Mouse (Mus musculus) myocyte (in vitro differentiated cells): ENCODE measurements around the gene Tmprss3.

Experiments used
- MAX ChIP-seq: IDR thresholded peaks from one replicate; pipeline ENCODE4 v1.6.1; 2011; ENCODE audit warnings: low read depth, mild to moderate bottlenecking, control low read depth
- MYOD1 ChIP-seq, 3 experiments: IDR thresholded peaks; one replicate each; pipeline ENCODE4 v1.6.1; 2011; ENCODE audit warnings: control low read depth in 2 of 3, low read depth in 2 of 3, mild to moderate bottlenecking in 2 of 3, moderate library complexity in 1 of 3; ENCODE audit not compliant: insufficient read length in 2 of 3, control insufficient read depth in 1 of 3
- MYOG ChIP-seq, 3 experiments: IDR thresholded peaks; one replicate each; pipeline ENCODE4 v1.6.1; 2011; ENCODE audit warnings: control low read depth in 2 of 3, low read depth in 2 of 3, mild to moderate bottlenecking in 2 of 3; ENCODE audit not compliant: insufficient read length in 2 of 3, control insufficient read depth in 1 of 3, insufficient read depth in 1 of 3
- POLR2A ChIP-seq: IDR thresholded peaks from one replicate; pipeline ENCODE4 v1.6.1; 2011; ENCODE audit warnings: low read depth, mild to moderate bottlenecking, control low read depth, moderate library complexity; ENCODE audit not compliant: insufficient read length
- POLR2AphosphoS2 ChIP-seq: IDR thresholded peaks from one replicate; pipeline ENCODE4 v1.6.1; 2011; ENCODE audit warnings: low read depth, control low read depth; ENCODE audit not compliant: insufficient read length
- TCF12 ChIP-seq: IDR thresholded peaks from one replicate; pipeline ENCODE4 v1.6.1; 2011; ENCODE audit warnings: mild to moderate bottlenecking, control low read depth; ENCODE audit not compliant: poor library complexity, insufficient read depth, severe bottlenecking
- TCF3 ChIP-seq: IDR thresholded peaks from one replicate; pipeline ENCODE4 v1.6.1; 2011; ENCODE audit warnings: low read depth, control low read depth; ENCODE audit not compliant: insufficient read length
- USF1 ChIP-seq: IDR thresholded peaks from one replicate; pipeline ENCODE4 v1.6.1; 2011; ENCODE audit warnings: low read depth, mild to moderate bottlenecking, control low read depth, moderate library complexity

DNA sequence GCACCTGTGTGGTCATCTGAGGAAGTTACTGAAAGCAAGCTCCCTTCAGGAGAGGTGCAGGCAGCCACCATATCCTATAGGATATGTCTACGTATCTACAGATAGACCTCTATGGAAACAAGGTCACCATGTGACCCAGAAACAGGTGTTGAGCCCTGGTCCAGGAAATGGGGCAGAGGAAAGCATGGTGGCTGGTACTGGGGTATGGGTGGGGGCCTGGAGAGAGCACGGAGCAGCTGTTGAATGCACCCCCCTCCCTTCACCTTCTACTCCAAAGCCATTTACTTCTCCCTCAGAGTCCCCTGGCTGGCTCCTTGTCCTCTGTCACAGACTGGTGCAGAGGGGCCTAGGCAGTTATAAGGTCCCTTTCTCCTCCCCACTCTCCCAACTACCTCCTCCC is 35.0 kb downstream of the Tmprss3 start:
- TF ChIP-seq MYOG (IDR thresholded peaks at IDR 0.05; ENCODE audit: control insufficient read depth in 1 of 3, insufficient read depth in 1 of 3, insufficient read length in 2 of 3, low read depth in 2 of 3) (no peak), POLR2A (no peak), USF1 (no peak), POLR2AphosphoS2 (no peak), MAX (no peak), TCF12 (no peak), MYOD1 (IDR thresholded peaks at IDR 0.05; ENCODE audit: control insufficient read depth in 1 of 3, insufficient read length in 2 of 3, low read depth in 2 of 3) (no peak), TCF3 (no peak)
